Mouse (Mus musculus) MEL (cell line): Measurements from ENCODE around the gene Necab3. TPM values are rescaled to one million over a fixed set of nuclear protein-coding genes. Genes with fewer than 3 reads are reported as not detected.
A peak's percentile ranks its signal among the peaks of the same experiment; 100 is the strongest.

Experiments used
- DNase-seq: peaks from one replicate; pipeline ENCODE4 v3.0.0; 2011; ENCODE audit warnings: low read depth, low spot score
- H3K27ac ChIP-seq: 2 replicates; pipeline ENCODE4 v1.5.1; 2012; ENCODE audit warnings: low read depth, mild to moderate bottlenecking, control low read depth, low read length, moderate library complexity; ENCODE audit not compliant: control insufficient read depth
- H3K27me3 ChIP-seq, 2 experiments: fragments of 150-350 bp in 1 of 2; sonication (generic) in 1 of 2; 2 replicates each; pipeline ENCODE4 v1.6.1; 2012; ENCODE audit warnings: low read length in 2 of 2, mild to moderate bottlenecking in 2 of 2, improper control_type of control experiment in 1 of 2, moderate library complexity in 1 of 2; ENCODE audit not compliant: insufficient read depth in 2 of 2, control insufficient read depth in 1 of 2
- H3K36me3 ChIP-seq, 2 experiments: 2 replicates each; pipeline ENCODE4 v1.6.1; 2012 to 2014; ENCODE audit warnings: low read length in 2 of 2, improper control_type of control experiment in 1 of 2, inconsistent platforms in 1 of 2, mild to moderate bottlenecking in 1 of 2; ENCODE audit not compliant: insufficient read depth in 2 of 2, control insufficient read depth in 1 of 2
- H3K4me1 ChIP-seq, 2 experiments: fragments of 150-350 bp in 1 of 2; sonication (generic) in 1 of 2; 2 replicates each; pipeline ENCODE4 v1.6.1; 2012; ENCODE audit warnings: low read length in 2 of 2, improper control_type of control experiment in 1 of 2, mild to moderate bottlenecking in 1 of 2; ENCODE audit not compliant: insufficient read depth in 2 of 2, control insufficient read depth in 1 of 2
- H3K4me3 ChIP-seq, 2 experiments: fragments of 150-350 bp in 1 of 2; sonication (generic) in 1 of 2; 2 replicates each; pipeline ENCODE4 v1.5.1; 2012; ENCODE audit warnings: low read depth in 2 of 2, low read length in 2 of 2, mild to moderate bottlenecking in 2 of 2, moderate library complexity in 2 of 2, control low read depth in 1 of 2, improper control_type of control experiment in 1 of 2; ENCODE audit not compliant: control insufficient read depth in 1 of 2, insufficient read depth in 1 of 2
- H3K79me2 ChIP-seq: 2 replicates; pipeline ENCODE4 v1.6.1; 2012; ENCODE audit warnings: mild to moderate bottlenecking, low read length, moderate library complexity; ENCODE audit not compliant: control insufficient read depth, poor library complexity, insufficient read depth
- H3K9ac ChIP-seq: 2 replicates; pipeline ENCODE4 v1.6.1; 2012; ENCODE audit warnings: low read depth, mild to moderate bottlenecking, control low read depth, low read length, moderate library complexity; ENCODE audit not compliant: control insufficient read depth, poor library complexity, severe bottlenecking
- H3K9me3 ChIP-seq: fragments of 150-350 bp; sonication (generic); replicated peaks from 2 replicates; pipeline ENCODE4 v1.6.1; 2012; ENCODE audit warnings: mild to moderate bottlenecking, low read length, improper control_type of control experiment, moderate library complexity; ENCODE audit not compliant: insufficient read depth
- BHLHE40 ChIP-seq: IDR thresholded peaks from 2 replicates; pipeline ENCODE4 v1.6.1; 2012; ENCODE audit warnings: low read depth, mild to moderate bottlenecking, inconsistent platforms, low read length, improper control_type of control experiment, borderline replicate concordance
- CHD2 ChIP-seq: IDR thresholded peaks from 2 replicates; pipeline ENCODE4 v1.6.1; 2011; ENCODE audit warnings: low read length, improper control_type of control experiment
- CTCF ChIP-seq, 3 experiments: IDR thresholded peaks in 2 of 3; conservative IDR thresholded peaks in 1 of 3; 2 replicates each; pipeline ENCODE4 v1.5.1; 2011 to 2012; ENCODE audit warnings: low read length in 3 of 3, low read depth in 2 of 3, mild to moderate bottlenecking in 2 of 3, improper control_type of control experiment in 1 of 3, inconsistent platforms in 1 of 3, mixed read lengths in 1 of 3, moderate library complexity in 1 of 3; ENCODE audit not compliant: control insufficient read depth in 1 of 3, insufficient read depth in 1 of 3, poor library complexity in 1 of 3, severe bottlenecking in 1 of 3
- E2F4 ChIP-seq: IDR thresholded peaks from 2 replicates; pipeline ENCODE4 v1.6.1; 2011; ENCODE audit warnings: low read depth, low read length, improper control_type of control experiment, borderline replicate concordance
- ELF1 ChIP-seq: IDR thresholded peaks from 2 replicates; pipeline ENCODE4 v1.6.1; 2014; ENCODE audit warnings: low read depth, mild to moderate bottlenecking, inconsistent platforms, low read length, improper control_type of control experiment, moderate library complexity
- ETS1 ChIP-seq: IDR thresholded peaks from 2 replicates; pipeline ENCODE4 v1.6.1; 2012; ENCODE audit warnings: low read depth, mild to moderate bottlenecking, inconsistent platforms, low read length, improper control_type of control experiment, moderate library complexity
- GATA1 ChIP-seq: IDR thresholded peaks from 2 replicates; pipeline ENCODE4 v1.6.1; 2011; ENCODE audit warnings: low read depth, low read length, improper control_type of control experiment
- KAT2A ChIP-seq: conservative IDR thresholded peaks from 2 replicates; pipeline ENCODE4 v1.6.1; 2012; ENCODE audit warnings: low read depth, low read length, improper control_type of control experiment, inconsistent platforms
- MXI1 ChIP-seq: IDR thresholded peaks from 2 replicates; pipeline ENCODE4 v1.6.1; 2011; ENCODE audit warnings: mild to moderate bottlenecking, low read depth, low read length, improper control_type of control experiment
- MYB ChIP-seq: IDR thresholded peaks from 2 replicates; pipeline ENCODE4 v1.6.1; 2011; ENCODE audit warnings: mild to moderate bottlenecking, low read depth, low read length, improper control_type of control experiment
- MYC ChIP-seq: IDR thresholded peaks from 2 replicates; pipeline ENCODE4 v1.6.1; 2011; ENCODE audit warnings: low read depth, mild to moderate bottlenecking, low read length, improper control_type of control experiment, moderate library complexity
- NELFE ChIP-seq: IDR thresholded peaks from 2 replicates; pipeline ENCODE4 v1.6.1; 2011; ENCODE audit warnings: low read depth, low read length, improper control_type of control experiment
- NRF1 ChIP-seq: IDR thresholded peaks from 2 replicates; pipeline ENCODE4 v1.6.1; 2014; ENCODE audit warnings: low read depth, mild to moderate bottlenecking, inconsistent platforms, low read length, improper control_type of control experiment, moderate library complexity; ENCODE audit not compliant: poor library complexity, insufficient read depth, severe bottlenecking
- POLR2A ChIP-seq, 2 experiments: IDR thresholded peaks; 2 replicates each; pipeline ENCODE4 v1.6.1; 2011 to 2012; ENCODE audit warnings: low read length in 2 of 2, mild to moderate bottlenecking in 2 of 2, control low read depth in 1 of 2, improper control_type of control experiment in 1 of 2, low read depth in 1 of 2, moderate library complexity in 1 of 2; ENCODE audit not compliant: control insufficient read depth in 1 of 2, insufficient read depth in 1 of 2, poor library complexity in 1 of 2
- POLR2AphosphoS2 ChIP-seq: IDR thresholded peaks from 2 replicates; pipeline ENCODE4 v1.6.1; 2011; ENCODE audit warnings: low read length, improper control_type of control experiment
- RAD21 ChIP-seq: IDR thresholded peaks from 2 replicates; pipeline ENCODE4 v1.6.1; 2011; ENCODE audit warnings: mild to moderate bottlenecking, low read depth, low read length, improper control_type of control experiment
- SIN3A ChIP-seq: IDR thresholded peaks from 2 replicates; pipeline ENCODE4 v1.6.1; 2012; ENCODE audit warnings: low read length, improper control_type of control experiment, inconsistent platforms
- SMC3 ChIP-seq: IDR thresholded peaks from 2 replicates; pipeline ENCODE4 v1.6.1; 2011; ENCODE audit warnings: low read depth, low read length, improper control_type of control experiment
- TAL1 ChIP-seq: IDR thresholded peaks from 2 replicates; pipeline ENCODE4 v1.6.1; 2012; ENCODE audit warnings: mild to moderate bottlenecking, inconsistent platforms, low read length, moderate library complexity, mixed read lengths
- UBTF ChIP-seq: IDR thresholded peaks from 2 replicates; pipeline ENCODE4 v1.6.1; 2012; ENCODE audit warnings: low read depth, mild to moderate bottlenecking, inconsistent platforms, low read length, improper control_type of control experiment, moderate library complexity, borderline replicate concordance; ENCODE audit not compliant: insufficient read depth
- ZC3H11A ChIP-seq: IDR thresholded peaks from 2 replicates; pipeline ENCODE4 v1.6.1; 2012; ENCODE audit warnings: low read depth, mild to moderate bottlenecking, inconsistent platforms, low read length, improper control_type of control experiment
- ZNF384 ChIP-seq: IDR thresholded peaks from 2 replicates; pipeline ENCODE4 v1.6.1; 2012; ENCODE audit warnings: low read depth, mild to moderate bottlenecking, inconsistent platforms, low read length, improper control_type of control experiment
- polyA plus RNA-seq, 2 experiments: library from polyadenylated mRNA; stranded (reverse) in 1 of 2; unstranded in 1 of 2; fragments of >175 nt in 1 of 2; fragments of >200 nt in 1 of 2; gene quantifications; 2 replicates each; pipeline versions ENCODE4 v1.2.1 to v1.2.4; 2012; ENCODE audit warnings: low replicate concordance in 2 of 2, low read depth in 1 of 2; ENCODE audit not compliant: insufficient read length in 2 of 2, insufficient read depth in 1 of 2, missing spikeins in 1 of 2
- total RNA-seq: library from RNA; depleted of rRNA; stranded (reverse); fragments of 300-350 nt; gene quantifications from 2 replicates; pipeline ENCODE4 v1.2.3, GENCODE M21; 2012; rRNA removed

Necab3 gene
- 3.8 and 4.0 TPM in 2 replicates for total RNA-seq
- 10 to 100 TPM in 1 of 2 experiments, not detected in 1; 12.1 TPM for polyA plus RNA-seq

- TF ChIP-seq POLR2A (IDR thresholded peaks at IDR 0.05; ENCODE audit: control insufficient read depth in 1 of 2, insufficient read depth in 1 of 2, low read depth in 1 of 2, low read length in 2 of 2, poor library complexity in 1 of 2) (peak; percentile 35 to 59; a peak in 2 of 4 replicates), NELFE (peak; percentile 47), SIN3A (peak; percentile 33; the same call in 1 of the 2 replicates), POLR2AphosphoS2 (peak; percentile 48; the same call in 1 of the 2 replicates), CHD2 (no peak), MXI1 (peak; percentile 46), NRF1 (0 out of 2 replicates have a peak, but pooled peaks have one; percentile 9), GATA1 (no peak)
- peaks cover 0 to 14% of the 10 kb centered on the region in 2 experiments; a peak in 2 of 4 replicates for H3K4me1 ChIP-seq
- peaks cover 6 to 9% of the 10 kb centered on the region in 2 experiments for H3K36me3 ChIP-seq
- H3K9ac ChIP-seq = peak within 1 kb of the TSS; percentile 27
- no peaks in the 10 kb centered on the region for H3K9me3 ChIP-seq
- peak; percentile 67 for DNase-seq
- no peaks in the 10 kb centered on the region for H3K27me3 ChIP-seq
- H3K4me3 ChIP-seq = peak within 1 kb of the TSS; percentile 24 to 26
- no peak within 1 kb of the TSS for H3K27ac ChIP-seq
- H3K79me2 ChIP-seq = no peaks in the 10 kb centered on the region
These were observed at the start of gene Necab3 for GRCm38 (mm10) chr2:154558264-154559039. Necab3 (minus strand) TSS chr2:154558890.

- Histone ChIP-seq H3K4me1 (peaks cover 16 to 20% of the 10 kb centered on the region in 2 experiments), H3K9me3 (no peaks in the 10 kb centered on the region), H3K79me2 (peaks cover 1% of the 10 kb centered on the region; the same call in 1 of the 2 replicates), H3K4me3 (no peak overlapping the region), H3K27ac (no peak overlapping the region), H3K9ac (no peak overlapping the region), H3K36me3 (peaks cover 0 to 25% of the 10 kb centered on the region in 2 experiments; a peak in 2 of 4 replicates), H3K27me3 (no peaks in the 10 kb centered on the region)
- no peak for DNase-seq
- TF ChIP-seq KAT2A = no peak
- TF ChIP-seq BHLHE40 = no peak
- TF ChIP-seq ELF1 = no peak
- TF ChIP-seq CHD2 = no peak
- TF ChIP-seq SMC3 = no peak
- TF ChIP-seq TAL1 = no peak
- TF ChIP-seq CTCF (IDR thresholded peaks at IDR 0.05 in 2 of 3, conservative IDR thresholded peaks at IDR 0.05 in 1 of 3; ENCODE audit: control insufficient read depth in 1 of 3, insufficient read depth in 1 of 3, low read depth in 2 of 3, low read length in 3 of 3, poor library complexity in 1 of 3, severe bottlenecking in 1 of 3) = no peak
- no peak for TF ChIP-seq NRF1
- TF ChIP-seq RAD21 = no peak
- no peak for TF ChIP-seq ZC3H11A
- TF ChIP-seq UBTF = no peak
- TF ChIP-seq MYC = no peak
- TF ChIP-seq E2F4 = no peak
- no peak for TF ChIP-seq ZNF384
- no peak for TF ChIP-seq POLR2A (IDR thresholded peaks at IDR 0.05; ENCODE audit: control insufficient read depth in 1 of 2, insufficient read depth in 1 of 2, low read depth in 1 of 2, low read length in 2 of 2, poor library complexity in 1 of 2)
- TF ChIP-seq MYB = no peak
- TF ChIP-seq ETS1 = no peak
These were observed 48.3 kb upstream of the Necab3 start for GRCm38 (mm10) chr2:154606965-154607364.
